Mouse (Mus musculus): ENCODE results near the gene Tet2. TPM values are rescaled to one million over a fixed set of nuclear protein-coding genes. Genes with fewer than 3 reads are reported as not detected.

Tet2 gene
- polyA plus RNA-seq, 2 experiments = 2.4 to 2.5 TPM

- WGBS (ENCODE audit: insufficient replicate concordance) = 65% methylated on average over 7 of the region's 7 CpGs
- Histone ChIP-seq H3K9me3 (ENCODE audit: control insufficient read depth, low read length) (no peaks in the 10 kb centered on the region), H3K4me2 (ENCODE audit: low read depth) (no peak overlapping the region), H3K4me1 (replicated peaks; ENCODE audit: control insufficient read depth in 2 of 2, insufficient read depth in 2 of 2, low read length in 1 of 2) (no peaks in the 10 kb centered on the region), H3K27me3 (ENCODE audit: control insufficient read depth, insufficient read depth, low read length) (no peaks in the 10 kb centered on the region), H3K9ac (replicated peaks) (no peak overlapping the region), H3K4me3 (ENCODE audit: insufficient read depth in 1 of 2, low read depth in 2 of 2, low read length in 2 of 2) (no peak overlapping the region), H3K36me3 (replicated peaks; ENCODE audit: control insufficient read depth, insufficient read depth, low read depth) (no peaks in the 10 kb centered on the region), H3K27ac (no peak overlapping the region)
- no peak for TF ChIP-seq CTCF (IDR thresholded peaks at IDR 0.05; ENCODE audit: low read depth)
- no peak for TF ChIP-seq EP300 (IDR thresholded peaks at IDR 0.05; ENCODE audit: low read depth)
- DNase-seq (ENCODE audit: low read depth in 3 of 3, low spot score in 3 of 3) (no peak), ATAC-seq (ENCODE audit: insufficient read depth) (no peak)
Observed at GRCm38 (mm10) chr3:133557154-133557553, 12.2 kb upstream of the Tet2 start.

DNA sequence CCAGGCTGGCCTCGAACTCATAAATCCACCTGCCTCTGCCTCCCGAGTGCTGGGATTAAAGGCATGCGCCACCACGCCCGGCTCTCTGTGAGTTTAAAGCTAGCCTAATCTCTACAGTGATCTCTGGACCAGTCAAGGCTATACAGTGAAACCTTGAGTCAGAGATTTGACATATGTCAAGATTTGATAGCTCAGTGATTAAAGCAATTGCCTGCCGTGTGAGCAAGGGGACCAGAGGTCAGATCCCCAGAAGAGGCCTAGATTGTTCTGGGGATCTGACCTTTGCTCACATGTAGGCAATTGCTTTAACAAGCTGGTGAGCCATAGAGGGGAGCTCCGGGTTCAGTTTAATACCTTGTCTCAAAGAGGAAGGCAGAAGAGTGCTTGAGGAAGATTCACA, 10.4 kb upstream of the Tet2 start:
- Histone ChIP-seq H3K9me3 (ENCODE audit: control insufficient read depth, low read length) (no peaks in the 10 kb centered on the region), H3K4me3 (ENCODE audit: insufficient read depth in 1 of 2, low read depth in 2 of 2, low read length in 2 of 2) (no peak overlapping the region), H3K36me3 (replicated peaks; ENCODE audit: control insufficient read depth, insufficient read depth, low read depth) (no peaks in the 10 kb centered on the region), H3K27ac (no peak overlapping the region), H3K27me3 (ENCODE audit: control insufficient read depth, insufficient read depth, low read length) (no peaks in the 10 kb centered on the region), H3K4me1 (replicated peaks; ENCODE audit: control insufficient read depth in 2 of 2, insufficient read depth in 2 of 2, low read length in 1 of 2) (no peaks in the 10 kb centered on the region), H3K4me2 (ENCODE audit: low read depth) (no peak overlapping the region), H3K9ac (replicated peaks) (no peak overlapping the region)
- no peak for ATAC-seq (ENCODE audit: insufficient read depth)
- no peak for TF ChIP-seq EP300 (IDR thresholded peaks at IDR 0.05; ENCODE audit: low read depth)
- no peak for TF ChIP-seq CTCF (IDR thresholded peaks at IDR 0.05; ENCODE audit: low read depth)
- no peak for DNase-seq (ENCODE audit: low read depth in 3 of 3, low spot score in 3 of 3)
- WGBS (ENCODE audit: insufficient replicate concordance) = 60% methylated on average over 7 of the region's 7 CpGs

- no peak for ATAC-seq (ENCODE audit: insufficient read depth)
- H3K4me3 ChIP-seq (ENCODE audit: insufficient read depth in 1 of 2, low read depth in 2 of 2, low read length in 2 of 2) = no peak overlapping the region
- H3K4me2 ChIP-seq (ENCODE audit: low read depth) = no peak overlapping the region
- H3K9ac ChIP-seq (replicated peaks) = no peak overlapping the region
- WGBS (ENCODE audit: insufficient replicate concordance) = 60% methylated on average over 6 of the region's 6 CpGs
- no peaks in the 10 kb centered on the region for H3K36me3 ChIP-seq (replicated peaks; ENCODE audit: control insufficient read depth, insufficient read depth, low read depth)
- H3K4me1 ChIP-seq (replicated peaks; ENCODE audit: control insufficient read depth in 2 of 2, insufficient read depth in 2 of 2, low read length in 1 of 2) = 0 out of 4 replicates have a peak, but pooled peaks cover 0 to 2% of the 10 kb centered on the region in 2 experiments
- H3K27me3 ChIP-seq (ENCODE audit: control insufficient read depth, insufficient read depth, low read length) = no peaks in the 10 kb centered on the region
- no peak overlapping the region for H3K27ac ChIP-seq
- no peaks in the 10 kb centered on the region for H3K9me3 ChIP-seq (ENCODE audit: control insufficient read depth, low read length)
- TF ChIP-seq CTCF (IDR thresholded peaks at IDR 0.05; ENCODE audit: low read depth) (no peak), EP300 (IDR thresholded peaks at IDR 0.05; ENCODE audit: low read depth) (no peak)
- no peak for DNase-seq (ENCODE audit: low read depth in 3 of 3, low spot score in 3 of 3)
Observed at GRCm38 (mm10) chr3:133554552-133555067, 9.7 kb upstream of the Tet2 start.

DNA sequence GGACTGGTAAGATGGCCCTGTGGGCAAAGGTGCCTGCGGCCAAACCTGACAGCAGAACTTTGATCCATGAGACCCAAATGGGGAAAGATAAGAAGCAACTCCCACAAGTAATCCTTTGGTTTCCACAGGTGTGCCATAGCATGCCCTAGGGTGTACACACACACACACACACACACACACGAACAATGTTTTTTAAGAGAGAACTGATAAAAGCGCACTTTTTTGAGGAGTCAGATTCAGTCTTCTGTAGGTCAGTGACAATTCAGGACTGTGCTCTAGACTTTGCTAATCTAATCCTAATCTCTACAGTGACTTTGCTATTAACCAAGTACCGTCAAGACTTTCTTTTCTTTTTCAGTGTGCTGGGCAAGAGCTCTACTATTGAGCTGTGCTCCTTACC, 9.2 kb upstream of the Tet2 start:
- Histone ChIP-seq H3K4me3 (ENCODE audit: insufficient read depth in 1 of 2, low read depth in 2 of 2, low read length in 2 of 2) (no peak overlapping the region), H3K27ac (no peak overlapping the region), H3K4me1 (replicated peaks; ENCODE audit: control insufficient read depth in 2 of 2, insufficient read depth in 2 of 2, low read length in 1 of 2) (0 out of 4 replicates have a peak, but pooled peaks cover 0 to 3% of the 10 kb centered on the region in 2 experiments), H3K9ac (replicated peaks) (no peak overlapping the region), H3K4me2 (ENCODE audit: low read depth) (no peak overlapping the region), H3K27me3 (ENCODE audit: control insufficient read depth, insufficient read depth, low read length) (no peaks in the 10 kb centered on the region), H3K36me3 (replicated peaks; ENCODE audit: control insufficient read depth, insufficient read depth, low read depth) (no peaks in the 10 kb centered on the region), H3K9me3 (ENCODE audit: control insufficient read depth, low read length) (no peaks in the 10 kb centered on the region)
- WGBS (ENCODE audit: insufficient replicate concordance) = 62% methylated on average over 4 of the region's 4 CpGs
- no peak for DNase-seq (ENCODE audit: low read depth in 3 of 3, low spot score in 3 of 3)
- TF ChIP-seq EP300 (IDR thresholded peaks at IDR 0.05; ENCODE audit: low read depth) = no peak
- TF ChIP-seq CTCF (IDR thresholded peaks at IDR 0.05; ENCODE audit: low read depth) = no peak
- no peak for ATAC-seq (ENCODE audit: insufficient read depth)

- peak; percentile 30 for TF ChIP-seq CTCF (IDR thresholded peaks at IDR 0.05; ENCODE audit: low read depth)
- TF ChIP-seq EP300 (IDR thresholded peaks at IDR 0.05; ENCODE audit: low read depth) = no peak
- no peaks in the 10 kb centered on the region for H3K9me3 ChIP-seq (ENCODE audit: control insufficient read depth, low read length)
- H3K4me1 ChIP-seq (replicated peaks; ENCODE audit: control insufficient read depth in 2 of 2, insufficient read depth in 2 of 2, low read length in 1 of 2) = 0 out of 4 replicates have a peak, but pooled peaks cover 0 to 3% of the 10 kb centered on the region in 2 experiments
- H3K4me2 ChIP-seq (ENCODE audit: low read depth) = no peak overlapping the region
- H3K9ac ChIP-seq (replicated peaks) = no peak overlapping the region
- no peaks in the 10 kb centered on the region for H3K36me3 ChIP-seq (replicated peaks; ENCODE audit: control insufficient read depth, insufficient read depth, low read depth)
- H3K27me3 ChIP-seq (ENCODE audit: control insufficient read depth, insufficient read depth, low read length) = no peaks in the 10 kb centered on the region
- DNase-seq (ENCODE audit: low read depth in 3 of 3, low spot score in 3 of 3) (no peak), ATAC-seq (ENCODE audit: insufficient read depth) (no peak)
- H3K27ac ChIP-seq = no peak overlapping the region
- H3K4me3 ChIP-seq (ENCODE audit: insufficient read depth in 1 of 2, low read depth in 2 of 2, low read length in 2 of 2) = no peak overlapping the region
- 71% methylated on average over 8 of the region's 8 CpGs for WGBS (ENCODE audit: insufficient replicate concordance)
Observed at GRCm38 (mm10) chr3:133551941-133552340, 7.0 kb upstream of the Tet2 start.

All from liver, embryonic 14.5 days (tissue).